Mouse (Mus musculus): ENCODE measurements around the gene Fbf1. TPM values are rescaled to one million over a fixed set of nuclear protein-coding genes. Genes with fewer than 3 reads are reported as not detected.
A peak's percentile ranks its signal among the peaks of the same experiment; 100 is the strongest.

Gene Fbf1
- polyA plus RNA-seq, 1 experiment from 2014 or later, result 87.4 TPM

DNA sequence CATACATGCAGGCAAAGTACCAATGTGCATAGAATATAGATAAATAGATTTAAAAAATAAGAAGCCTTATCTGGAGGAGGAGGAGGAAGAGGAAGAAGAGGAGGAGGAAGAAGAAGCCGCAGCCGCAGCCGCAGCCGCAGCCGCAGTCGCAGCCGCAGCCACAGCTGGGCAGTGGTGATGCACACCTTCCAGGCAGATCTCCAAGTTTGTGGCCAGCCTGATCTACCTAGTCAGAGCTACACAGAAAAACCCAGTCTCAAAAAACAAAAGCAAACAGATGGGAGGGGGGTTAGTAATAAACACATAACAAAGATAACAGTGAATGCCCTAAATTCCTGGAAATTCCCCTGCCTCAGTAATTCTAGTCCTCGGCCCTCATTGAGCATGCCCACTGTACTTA is 26.7 kb upstream of the Fbf1 start:
- Histone ChIP-seq H3K9ac (replicated peaks; ENCODE audit: low read depth, low read length) (no peak overlapping the region), H3K36me3 (ENCODE audit: control insufficient read depth, insufficient read depth) (peaks cover 11% of the 10 kb centered on the region), H3K27me3 (replicated peaks; ENCODE audit: control insufficient read depth, insufficient read depth, low read length) (no peaks in the 10 kb centered on the region), H3K4me2 (ENCODE audit: low read length) (no peak overlapping the region), H3K4me3 (replicated peaks; ENCODE audit: low read length) (no peak overlapping the region), H3K27ac (ENCODE audit: low read length) (no peak overlapping the region), H3K9me3 (ENCODE audit: control insufficient read depth, low read length) (no peaks in the 10 kb centered on the region), H3K4me1 (replicated peaks; ENCODE audit: control insufficient read depth, insufficient read depth, low read length) (peaks cover 12% of the 10 kb centered on the region)
- WGBS, result 97% methylated on average over 8 of the region's 8 CpGs
- no peak for ATAC-seq

- ATAC-seq, result no peak
- no peak overlapping the region for H3K4me2 ChIP-seq (ENCODE audit: low read length)
- no peaks in the 10 kb centered on the region for H3K9me3 ChIP-seq (ENCODE audit: control insufficient read depth, low read length)
- peaks cover 9% of the 10 kb centered on the region for H3K4me1 ChIP-seq (replicated peaks; ENCODE audit: control insufficient read depth, insufficient read depth, low read length)
- H3K36me3 ChIP-seq (ENCODE audit: control insufficient read depth, insufficient read depth), result peaks cover 11% of the 10 kb centered on the region
- H3K9ac ChIP-seq (replicated peaks; ENCODE audit: low read depth, low read length), result no peak overlapping the region; the same call in 1 of the 2 replicates
- WGBS, result 37% methylated on average over 11 of the region's 11 CpGs
- H3K27me3 ChIP-seq (replicated peaks; ENCODE audit: control insufficient read depth, insufficient read depth, low read length), result no peaks in the 10 kb centered on the region
- H3K4me3 ChIP-seq (replicated peaks; ENCODE audit: low read length), result no peak overlapping the region
- no peak overlapping the region for H3K27ac ChIP-seq (ENCODE audit: low read length)
Measured at GRCm38 (mm10) chr11:116187226-116187930, 19.4 kb upstream of the Fbf1 start.

DNA sequence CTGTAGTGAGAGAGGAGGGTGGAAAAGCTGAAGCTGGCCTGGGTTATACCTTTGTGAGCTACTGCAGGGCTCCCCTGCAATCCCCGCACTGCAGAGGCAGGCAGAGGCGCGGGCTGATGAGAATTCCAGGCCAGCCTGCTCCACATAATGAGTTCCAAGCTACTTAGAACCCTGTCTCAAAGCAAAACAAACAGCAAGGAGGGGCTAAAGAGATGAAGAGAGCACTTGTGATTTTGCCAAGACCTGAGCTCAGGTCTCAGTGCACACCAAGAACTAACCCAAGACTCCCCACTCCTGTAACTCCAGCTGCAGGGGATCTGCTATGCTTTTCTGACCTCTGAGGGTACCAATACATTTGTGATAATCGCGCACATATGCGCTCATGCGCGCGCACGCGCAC is 18.4 kb upstream of the Fbf1 start:
- ATAC-seq, result no peak
- peaks cover 10% of the 10 kb centered on the region for H3K36me3 ChIP-seq (ENCODE audit: control insufficient read depth, insufficient read depth)
- no peak overlapping the region for H3K4me3 ChIP-seq (replicated peaks; ENCODE audit: low read length)
- no peak overlapping the region for H3K27ac ChIP-seq (ENCODE audit: low read length)
- no peak overlapping the region for H3K9ac ChIP-seq (replicated peaks; ENCODE audit: low read depth, low read length)
- WGBS, result 85% methylated on average over 11 of the region's 11 CpGs
- no peak overlapping the region for H3K4me2 ChIP-seq (ENCODE audit: low read length)
- H3K27me3 ChIP-seq (replicated peaks; ENCODE audit: control insufficient read depth, insufficient read depth, low read length), result no peaks in the 10 kb centered on the region
- H3K4me1 ChIP-seq (replicated peaks; ENCODE audit: control insufficient read depth, insufficient read depth, low read length), result peaks cover 9% of the 10 kb centered on the region
- H3K9me3 ChIP-seq (ENCODE audit: control insufficient read depth, low read length), result no peaks in the 10 kb centered on the region

GRCm38 (mm10) chr11:116185836-116186235 is 17.9 kb upstream of the Fbf1 start:
- Histone ChIP-seq H3K4me2 (ENCODE audit: low read length) (no peak overlapping the region), H3K27ac (ENCODE audit: low read length) (no peak overlapping the region), H3K9me3 (ENCODE audit: control insufficient read depth, low read length) (no peaks in the 10 kb centered on the region), H3K36me3 (ENCODE audit: control insufficient read depth, insufficient read depth) (peaks cover 5% of the 10 kb centered on the region; the same call in 1 of the 2 replicates), H3K4me1 (replicated peaks; ENCODE audit: control insufficient read depth, insufficient read depth, low read length) (peaks cover 9% of the 10 kb centered on the region), H3K9ac (replicated peaks; ENCODE audit: low read depth, low read length) (no peak overlapping the region), H3K27me3 (replicated peaks; ENCODE audit: control insufficient read depth, insufficient read depth, low read length) (no peaks in the 10 kb centered on the region), H3K4me3 (replicated peaks; ENCODE audit: low read length) (no peak overlapping the region)
- WGBS, result 71% methylated on average over 3 of the region's 3 CpGs
- no peak for ATAC-seq

- WGBS, result 86% methylated on average over 20 of the region's 20 CpGs
- H3K4me3 ChIP-seq (replicated peaks; ENCODE audit: low read length), result no peak overlapping the region
- no peak overlapping the region for H3K9ac ChIP-seq (replicated peaks; ENCODE audit: low read depth, low read length)
- ATAC-seq, result no peak
- H3K27me3 ChIP-seq (replicated peaks; ENCODE audit: control insufficient read depth, insufficient read depth, low read length), result no peaks in the 10 kb centered on the region
- peaks cover 33% of the 10 kb centered on the region for H3K36me3 ChIP-seq (ENCODE audit: control insufficient read depth, insufficient read depth)
- no peaks in the 10 kb centered on the region for H3K9me3 ChIP-seq (ENCODE audit: control insufficient read depth, low read length)
- H3K4me1 ChIP-seq (replicated peaks; ENCODE audit: control insufficient read depth, insufficient read depth, low read length), result no peaks in the 10 kb centered on the region
- H3K4me2 ChIP-seq (ENCODE audit: low read length), result no peak overlapping the region
- H3K27ac ChIP-seq (ENCODE audit: low read length), result no peak overlapping the region
Measured at GRCm38 (mm10) chr11:116178411-116179121, 10.6 kb upstream of the Fbf1 start.

- H3K27me3 ChIP-seq (replicated peaks; ENCODE audit: control insufficient read depth, insufficient read depth, low read length), result no peaks in the 10 kb centered on the region
- H3K27ac ChIP-seq (ENCODE audit: low read length), result no peak overlapping the region
- no peaks in the 10 kb centered on the region for H3K4me1 ChIP-seq (replicated peaks; ENCODE audit: control insufficient read depth, insufficient read depth, low read length)
- WGBS, result 83% methylated on average over 7 of the region's 7 CpGs
- no peak overlapping the region for H3K4me3 ChIP-seq (replicated peaks; ENCODE audit: low read length)
- no peaks in the 10 kb centered on the region for H3K9me3 ChIP-seq (ENCODE audit: control insufficient read depth, low read length)
- no peak for ATAC-seq
- peaks cover 52% of the 10 kb centered on the region for H3K36me3 ChIP-seq (ENCODE audit: control insufficient read depth, insufficient read depth)
- no peak overlapping the region for H3K9ac ChIP-seq (replicated peaks; ENCODE audit: low read depth, low read length)
- no peak overlapping the region for H3K4me2 ChIP-seq (ENCODE audit: low read length)
Measured at GRCm38 (mm10) chr11:116176010-116176409, 8.0 kb upstream of the Fbf1 start.

DNA sequence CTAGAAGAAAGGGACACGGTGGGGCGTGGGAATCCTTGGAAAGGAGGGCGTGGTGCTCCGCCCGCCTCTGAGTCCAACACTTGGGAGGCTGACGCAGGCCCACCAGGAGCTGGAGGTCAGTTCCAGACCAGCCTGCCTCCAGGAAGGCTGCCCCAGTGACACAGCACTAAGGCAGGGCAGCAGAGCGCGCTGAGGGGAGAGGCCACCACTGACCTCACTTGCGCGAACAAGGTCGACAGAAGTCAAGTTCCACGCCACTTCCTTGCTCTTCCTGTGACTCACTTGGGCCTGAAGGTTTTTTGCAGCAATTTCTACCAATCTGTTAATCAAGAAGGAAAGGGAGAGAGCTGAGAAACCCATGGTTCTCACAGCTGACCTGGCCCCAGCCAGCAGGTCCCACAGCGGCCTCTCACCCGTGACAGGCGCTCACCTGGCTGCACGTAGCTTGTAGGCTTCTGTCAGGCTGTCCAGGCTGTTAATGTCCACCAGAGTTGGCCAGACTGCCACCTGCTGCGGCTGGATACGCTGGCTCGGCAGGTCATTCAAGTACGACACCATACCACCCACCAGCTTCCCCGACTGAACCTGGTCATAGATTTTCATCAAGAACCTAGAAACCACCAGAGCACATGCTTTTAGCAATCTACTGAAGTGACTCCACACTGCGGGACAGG is 6.9 kb upstream of the Fbf1 start:
- Histone ChIP-seq H3K27ac (ENCODE audit: low read length) (no peak overlapping the region), H3K9me3 (ENCODE audit: control insufficient read depth, low read length) (no peaks in the 10 kb centered on the region), H3K4me3 (replicated peaks; ENCODE audit: low read length) (no peak overlapping the region), H3K4me2 (ENCODE audit: low read length) (no peak overlapping the region), H3K36me3 (ENCODE audit: control insufficient read depth, insufficient read depth) (peaks cover 48% of the 10 kb centered on the region), H3K9ac (replicated peaks; ENCODE audit: low read depth, low read length) (no peak overlapping the region), H3K4me1 (replicated peaks; ENCODE audit: control insufficient read depth, insufficient read depth, low read length) (no peaks in the 10 kb centered on the region), H3K27me3 (replicated peaks; ENCODE audit: control insufficient read depth, insufficient read depth, low read length) (no peaks in the 10 kb centered on the region)
- WGBS, result 94% methylated on average over 22 of the region's 22 CpGs
- ATAC-seq, result no peak

- Histone ChIP-seq H3K9me3 (ENCODE audit: control insufficient read depth, low read length) (no peaks in the 10 kb centered on the region), H3K27me3 (replicated peaks; ENCODE audit: control insufficient read depth, insufficient read depth, low read length) (no peaks in the 10 kb centered on the region), H3K4me1 (replicated peaks; ENCODE audit: control insufficient read depth, insufficient read depth, low read length) (peaks cover 7% of the 10 kb centered on the region), H3K4me3 (replicated peaks; ENCODE audit: low read length) (no peak overlapping the region), H3K27ac (ENCODE audit: low read length) (peak overlapping the region; percentile 23; the same call in 1 of the 2 replicates), H3K4me2 (ENCODE audit: low read length) (no peak overlapping the region), H3K36me3 (ENCODE audit: control insufficient read depth, insufficient read depth) (peaks cover 32% of the 10 kb centered on the region), H3K9ac (replicated peaks; ENCODE audit: low read depth, low read length) (no peak overlapping the region)
- ATAC-seq, result no peak
- 90% methylated on average over 2 of the region's 2 CpGs for WGBS
Measured at GRCm38 (mm10) chr11:116171959-116172358, 4.0 kb upstream of the Fbf1 start.

GRCm38 (mm10) chr11:116170003-116170800 is 2.2 kb upstream of the Fbf1 start:
- no peaks in the 10 kb centered on the region for H3K27me3 ChIP-seq (replicated peaks; ENCODE audit: control insufficient read depth, insufficient read depth, low read length)
- H3K4me2 ChIP-seq (ENCODE audit: low read length), result no peak overlapping the region
- 85% methylated on average over 5 of the region's 5 CpGs for WGBS
- H3K4me1 ChIP-seq (replicated peaks; ENCODE audit: control insufficient read depth, insufficient read depth, low read length), result peaks cover 17% of the 10 kb centered on the region
- no peaks in the 10 kb centered on the region for H3K9me3 ChIP-seq (ENCODE audit: control insufficient read depth, low read length)
- no peak overlapping the region for H3K4me3 ChIP-seq (replicated peaks; ENCODE audit: low read length)
- no peak for ATAC-seq
- H3K36me3 ChIP-seq (ENCODE audit: control insufficient read depth, insufficient read depth), result peaks cover 26% of the 10 kb centered on the region
- no peak overlapping the region for H3K9ac ChIP-seq (replicated peaks; ENCODE audit: low read depth, low read length)
- H3K27ac ChIP-seq (ENCODE audit: low read length), result no peak overlapping the region
